Mouse (Mus musculus): ENCODE results near the gene Pabpc1l. TPM values are rescaled to one million over a fixed set of nuclear protein-coding genes. Genes with fewer than 3 reads are reported as not detected.
A peak's percentile ranks its signal among the peaks of the same experiment; 100 is the strongest.

Gene Pabpc1l
- polyA plus RNA-seq, 1 experiment from 2014 or later = 1.2 TPM

DNA sequence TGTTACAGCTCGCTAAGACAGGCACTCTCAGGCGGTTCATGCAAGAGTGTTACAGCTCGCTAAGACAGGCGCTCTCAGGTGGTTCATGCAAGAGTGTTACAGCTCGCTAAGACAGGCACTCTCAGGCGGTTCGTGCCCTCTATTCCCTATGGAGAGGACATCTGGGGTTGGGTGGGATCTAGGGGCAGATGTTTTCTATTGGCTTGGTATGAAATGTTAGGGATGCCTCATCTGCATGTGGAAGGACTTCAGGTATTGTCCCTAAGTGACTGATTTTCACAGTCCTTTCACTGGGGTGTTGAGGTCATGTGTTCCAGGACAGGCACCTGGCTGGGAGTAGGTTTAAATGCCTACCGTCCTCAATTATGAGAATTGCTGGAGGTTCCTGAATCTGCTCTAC, 17.7 kb upstream of the Pabpc1l start:
- Histone ChIP-seq H3K9ac (no peak overlapping the region), H3K36me3 (peaks cover 13% of the 10 kb centered on the region; the same call in 1 of the 2 replicates), H3K4me1 (replicated peaks) (peaks cover 28% of the 10 kb centered on the region; the same call in 1 of the 2 replicates), H3K4me2 (no peak overlapping the region), H3K27me3 (no peaks in the 10 kb centered on the region), H3K9me3 (no peaks in the 10 kb centered on the region), H3K4me3 (no peak overlapping the region), H3K27ac (replicated peaks) (no peak overlapping the region)
- no peak for ATAC-seq (ENCODE audit: low FRiP score, low read depth)
- 88% methylated on average over 8 of the region's 8 CpGs for WGBS

GRCm38 (mm10) chr2:164007987-164008545, 17.2 kb upstream of the Pabpc1l start:
- no peak overlapping the region for H3K27ac ChIP-seq (replicated peaks)
- no peak overlapping the region for H3K9ac ChIP-seq
- H3K4me3 ChIP-seq = no peak overlapping the region
- H3K27me3 ChIP-seq = no peaks in the 10 kb centered on the region
- H3K9me3 ChIP-seq = no peaks in the 10 kb centered on the region
- H3K36me3 ChIP-seq = peaks cover 19% of the 10 kb centered on the region; the same call in 1 of the 2 replicates
- H3K4me1 ChIP-seq (replicated peaks) = peaks cover 28% of the 10 kb centered on the region; the same call in 1 of the 2 replicates
- no peak overlapping the region for H3K4me2 ChIP-seq
- whole genome bisulfite sequencing = 61% methylated on average over 2 of the region's 2 CpGs
- ATAC-seq (ENCODE audit: low FRiP score, low read depth) = no peak

- Histone ChIP-seq H3K36me3 (peaks cover 30% of the 10 kb centered on the region; the same call in 1 of the 2 replicates), H3K4me1 (replicated peaks) (peaks cover 26% of the 10 kb centered on the region; the same call in 1 of the 2 replicates), H3K4me3 (no peak overlapping the region), H3K27ac (replicated peaks) (no peak overlapping the region), H3K27me3 (no peaks in the 10 kb centered on the region), H3K4me2 (no peak overlapping the region), H3K9me3 (no peaks in the 10 kb centered on the region), H3K9ac (no peak overlapping the region)
- no peak for ATAC-seq (ENCODE audit: low FRiP score, low read depth)
- 93% methylated on average over 6 of the region's 6 CpGs for WGBS
These were observed 16.0 kb upstream of the Pabpc1l start for GRCm38 (mm10) chr2:164009227-164009626.

DNA sequence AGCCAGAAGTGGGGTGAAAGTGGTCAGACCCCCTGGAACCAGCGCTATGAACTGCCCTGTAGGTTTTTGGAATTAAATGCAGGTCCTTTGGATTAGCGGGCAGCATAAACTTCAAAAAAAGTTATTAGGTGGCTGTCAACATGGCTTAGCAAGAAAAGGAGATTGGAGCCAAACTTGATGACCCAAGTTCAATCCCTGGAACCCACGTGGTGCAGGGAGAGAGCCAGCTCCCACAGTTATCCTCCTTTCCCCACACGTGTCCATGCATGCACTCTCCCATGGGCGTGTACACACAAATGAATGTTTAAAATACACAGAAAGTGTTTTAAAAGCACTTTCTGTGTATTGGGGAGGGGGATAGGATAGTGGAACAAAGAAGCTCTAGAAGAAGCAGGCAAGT, 14.8 kb upstream of the Pabpc1l start:
- Histone ChIP-seq H3K4me1 (replicated peaks) (peaks cover 13% of the 10 kb centered on the region; the same call in 1 of the 2 replicates), H3K27ac (replicated peaks) (no peak overlapping the region), H3K9me3 (no peaks in the 10 kb centered on the region), H3K4me2 (no peak overlapping the region), H3K36me3 (peaks cover 42% of the 10 kb centered on the region), H3K27me3 (no peaks in the 10 kb centered on the region), H3K4me3 (no peak overlapping the region), H3K9ac (no peak overlapping the region)
- ATAC-seq (ENCODE audit: low FRiP score, low read depth) = no peak
- 88% methylated on average over 5 of the region's 5 CpGs for WGBS

GRCm38 (mm10) chr2:164010944-164011343, 14.3 kb upstream of the Pabpc1l start:
- Histone ChIP-seq H3K27me3 (no peaks in the 10 kb centered on the region), H3K9me3 (no peaks in the 10 kb centered on the region), H3K4me3 (no peak overlapping the region), H3K27ac (replicated peaks) (no peak overlapping the region), H3K9ac (no peak overlapping the region), H3K4me1 (replicated peaks) (peaks cover 9% of the 10 kb centered on the region; the same call in 1 of the 2 replicates), H3K36me3 (peaks cover 46% of the 10 kb centered on the region), H3K4me2 (no peak overlapping the region)
- no peak for ATAC-seq (ENCODE audit: low FRiP score, low read depth)
- WGBS = 96% methylated on average over 3 of the region's 3 CpGs

DNA sequence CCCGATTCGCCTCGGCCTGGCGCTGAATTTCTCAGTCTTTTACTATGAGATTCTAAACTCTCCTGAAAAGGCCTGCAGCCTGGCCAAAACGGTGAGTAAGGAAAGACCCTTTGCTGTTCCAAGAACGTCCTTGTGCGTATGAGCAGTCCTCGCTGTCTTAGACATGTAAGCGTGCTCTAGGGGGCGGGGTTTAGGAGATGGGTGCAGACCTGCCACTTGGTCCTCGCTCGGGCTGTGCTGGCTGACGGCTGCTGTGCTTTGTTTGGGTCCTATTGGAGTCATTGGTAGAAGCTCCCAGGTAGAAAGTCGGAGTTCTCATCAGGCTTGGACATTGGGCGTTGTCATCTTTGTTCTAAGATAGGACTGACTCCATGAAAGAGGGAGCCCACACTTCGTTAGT, 9.9 kb upstream of the Pabpc1l start:
- no peaks in the 10 kb centered on the region for H3K4me1 ChIP-seq (replicated peaks)
- ATAC-seq (ENCODE audit: low FRiP score, low read depth) = no peak
- H3K27me3 ChIP-seq = no peaks in the 10 kb centered on the region
- no peak overlapping the region for H3K4me3 ChIP-seq
- H3K9ac ChIP-seq = no peak overlapping the region
- H3K36me3 ChIP-seq = peaks cover 88% of the 10 kb centered on the region
- H3K9me3 ChIP-seq = no peaks in the 10 kb centered on the region
- no peak overlapping the region for H3K4me2 ChIP-seq
- no peak overlapping the region for H3K27ac ChIP-seq (replicated peaks)
- 94% methylated on average over 16 of the region's 16 CpGs for WGBS

DNA sequence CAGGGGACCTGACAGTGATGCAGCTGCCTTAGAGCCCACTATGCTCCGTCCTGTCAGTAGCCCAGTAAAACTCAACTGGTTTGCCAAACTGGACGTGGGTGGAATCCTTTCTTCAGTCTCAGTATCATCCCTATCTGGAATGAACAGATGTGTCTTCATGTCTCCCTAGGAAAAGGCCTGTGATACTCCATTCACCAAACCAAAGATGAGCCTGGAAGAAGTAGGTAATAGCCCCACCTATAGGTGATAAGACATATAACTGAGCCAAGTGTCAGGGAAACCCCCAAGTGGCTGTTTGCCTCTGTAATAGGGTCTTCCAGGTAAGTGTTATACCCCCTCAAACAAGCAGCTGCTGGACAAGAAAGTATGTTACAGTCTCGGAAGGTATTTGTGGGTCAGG, 6.3 kb upstream of the Pabpc1l start:
- no peak for ATAC-seq (ENCODE audit: low FRiP score, low read depth)
- H3K9me3 ChIP-seq = no peaks in the 10 kb centered on the region
- no peaks in the 10 kb centered on the region for H3K27me3 ChIP-seq
- peaks cover 61% of the 10 kb centered on the region for H3K36me3 ChIP-seq
- 94% methylated on average over 3 of the region's 3 CpGs for WGBS
- no peak overlapping the region for H3K27ac ChIP-seq (replicated peaks)
- H3K4me1 ChIP-seq (replicated peaks) = no peaks in the 10 kb centered on the region
- H3K4me3 ChIP-seq = no peak overlapping the region
- H3K4me2 ChIP-seq = no peak overlapping the region
- no peak overlapping the region for H3K9ac ChIP-seq

- H3K36me3 ChIP-seq = peaks cover 51% of the 10 kb centered on the region
These were observed 5.3 kb upstream of the Pabpc1l start for GRCm38 (mm10) chr2:164019943-164020342.

GRCm38 (mm10) chr2:164022104-164022503, 3.1 kb upstream of the Pabpc1l start:
- H3K4me1 ChIP-seq (replicated peaks) = no peaks in the 10 kb centered on the region
- H3K27me3 ChIP-seq = no peaks in the 10 kb centered on the region
- no peak overlapping the region for H3K9ac ChIP-seq
- H3K36me3 ChIP-seq = peaks cover 30% of the 10 kb centered on the region
- no peak for ATAC-seq (ENCODE audit: low FRiP score, low read depth)
- H3K4me3 ChIP-seq = no peak overlapping the region
- no peak overlapping the region for H3K27ac ChIP-seq (replicated peaks)
- WGBS = 63% methylated on average over 2 of the region's 2 CpGs
- H3K4me2 ChIP-seq = no peak overlapping the region
- no peaks in the 10 kb centered on the region for H3K9me3 ChIP-seq

More at GRCm38 (mm10) chr2:164019943-164020342, 5.3 kb upstream of the Pabpc1l start:
- H3K9ac ChIP-seq = no peak overlapping the region
- ATAC-seq (ENCODE audit: low FRiP score, low read depth) = no peak
- H3K27ac ChIP-seq (replicated peaks) = no peak overlapping the region
- WGBS = 88% methylated on average over 4 of the region's 4 CpGs
- no peaks in the 10 kb centered on the region for H3K27me3 ChIP-seq
- H3K4me1 ChIP-seq (replicated peaks) = no peaks in the 10 kb centered on the region
- H3K4me3 ChIP-seq = no peak overlapping the region
- no peak overlapping the region for H3K4me2 ChIP-seq
- H3K9me3 ChIP-seq = no peaks in the 10 kb centered on the region

- WGBS = 80% methylated on average over 10 of the region's 10 CpGs
- ATAC-seq (ENCODE audit: low FRiP score, low read depth) = no peak
- Histone ChIP-seq H3K4me2 (no peak overlapping the region), H3K4me3 (no peak overlapping the region), H3K9me3 (no peaks in the 10 kb centered on the region), H3K36me3 (no peaks in the 10 kb centered on the region), H3K27me3 (no peaks in the 10 kb centered on the region), H3K9ac (no peak overlapping the region), H3K4me1 (replicated peaks) (no peaks in the 10 kb centered on the region), H3K27ac (replicated peaks) (no peak overlapping the region)
These were observed 5.9 kb downstream of the Pabpc1l start for GRCm38 (mm10) chr2:164031147-164031546.

DNA sequence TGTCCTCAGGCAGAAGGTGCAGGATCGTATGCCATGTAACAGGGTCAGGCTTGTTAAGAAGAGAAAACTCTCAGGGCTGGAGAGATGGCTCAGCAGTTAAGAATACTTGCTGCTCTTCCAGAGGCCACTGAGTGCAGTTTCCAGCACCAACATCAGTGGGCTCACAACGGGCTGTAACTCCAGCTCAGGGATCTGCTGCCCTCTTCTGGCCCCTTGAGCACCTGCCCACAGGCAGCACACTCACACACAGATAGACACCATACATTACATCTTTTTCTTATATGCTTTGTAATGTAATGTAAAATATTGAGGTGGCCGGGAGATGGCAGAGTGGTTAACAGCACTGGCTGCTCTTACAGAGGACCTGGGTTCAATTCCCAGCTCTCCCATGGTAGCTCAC, 7.7 kb downstream of the Pabpc1l start:
- no peak for ATAC-seq (ENCODE audit: low FRiP score, low read depth)
- Histone ChIP-seq H3K27ac (replicated peaks) (no peak overlapping the region), H3K4me1 (replicated peaks) (no peaks in the 10 kb centered on the region), H3K4me3 (no peak overlapping the region), H3K9ac (no peak overlapping the region), H3K27me3 (no peaks in the 10 kb centered on the region), H3K4me2 (no peak overlapping the region), H3K36me3 (no peaks in the 10 kb centered on the region), H3K9me3 (no peaks in the 10 kb centered on the region)
- 98% methylated on average over 3 of the region's 3 CpGs for WGBS

- no peak overlapping the region for H3K9ac ChIP-seq
- no peak overlapping the region for H3K4me2 ChIP-seq
- 0 out of 2 replicates have a peak, but pooled peaks have one; percentile 42 for ATAC-seq (ENCODE audit: low FRiP score, low read depth)
- H3K4me3 ChIP-seq = no peak overlapping the region
- no peaks in the 10 kb centered on the region for H3K4me1 ChIP-seq (replicated peaks)
- no peaks in the 10 kb centered on the region for H3K27me3 ChIP-seq
- 52% methylated on average over 10 of the region's 10 CpGs for WGBS
- H3K36me3 ChIP-seq = no peaks in the 10 kb centered on the region
- H3K9me3 ChIP-seq = no peaks in the 10 kb centered on the region
- H3K27ac ChIP-seq (replicated peaks) = no peak overlapping the region
These were observed 11.3 kb downstream of the Pabpc1l start for GRCm38 (mm10) chr2:164036520-164037019.

Measured in hindbrain, embryonic 15.5 days (tissue).